Comparison of ENCODE assay signal across 8 mouse cellular contexts in genomic region chr17:67696694-67697386, GRCm38 (mm10). TPM values are rescaled to one million over a fixed set of nuclear protein-coding genes. Genes with fewer than 3 reads are reported as not detected.
DNase-seq lines count a peak whose midpoint lies in the region; ATAC-seq and TF ChIP-seq lines count a peak whose summit lies in the region.

Gene Lama1, plus strand, starts transcription at chr17:67697259.

- peak; percentile 89 for DNase-seq in ES-CJ7 (ENCODE audit: low read depth, low spot score)
- peak; percentile 94 to 95 for DNase-seq in adrenal gland, postnatal 36 days
- peak; percentile 81 for DNase-seq in forebrain, postnatal 0 days
- DNase-seq in heart, postnatal 25 days (ENCODE audit: low spot score) = peak; percentile 6
- DNase-seq in kidney, postnatal 4 days = peak; percentile 94 to 96
- DNase-seq in lung, postnatal 36 days = peak; percentile 73
- peak; percentile 76 for DNase-seq in retina, postnatal 7 days (ENCODE audit: low read depth, low spot score)
- DNase-seq in natural killer cell, adult 2 months (ENCODE audit: low spot score in 2 of 2) = no peak

- peak within 1 kb of the TSS; percentile 68 for H3K9ac ChIP-seq in forebrain, postnatal 0 days

- peak; percentile 84 for TF ChIP-seq CTCF in forebrain, postnatal 0 days (IDR thresholded peaks at IDR 0.05; ENCODE audit: low read depth)

- H3K4me3 ChIP-seq in forebrain, postnatal 0 days (ENCODE audit: low read depth, low read length) = peak within 1 kb of the TSS; percentile 76

- peak within 1 kb of the TSS; percentile 98 for H3K4me2 ChIP-seq in forebrain, postnatal 0 days (ENCODE audit: low read depth)

- 6% methylated on average over 31 of the region's 32 CpGs for WGBS in forebrain, postnatal 0 days

- intact Hi-C loops in heart, postnatal 25 days (cut with DNase I) = no loop called here

- H3K4me1 ChIP-seq in forebrain, postnatal 0 days (ENCODE audit: insufficient read depth) = peaks cover 11% of the 10 kb centered on the region

- ATAC-seq in forebrain, postnatal 0 days = peak; percentile 95

- peak within 1 kb of the TSS; percentile 15; the same call in 1 of the 2 replicates for H3K27ac ChIP-seq in forebrain, postnatal 0 days (ENCODE audit: low read depth, low read length)

- H3K9me3 ChIP-seq in forebrain, postnatal 0 days (ENCODE audit: low read length) = no peaks in the 10 kb centered on the region

- no peaks in the 10 kb centered on the region; the same call in 1 of the 2 replicates for H3K27me3 ChIP-seq in forebrain, postnatal 0 days (ENCODE audit: insufficient read depth, low read length)

- H3K36me3 ChIP-seq in forebrain, postnatal 0 days (ENCODE audit: insufficient read depth) = no peaks in the 10 kb centered on the region

RNA-seq across cellular contexts. Expression of gene Lama1, which starts in this region (rescaled TPM):
- total RNA-seq in adrenal gland, postnatal 36 days (2021) = 10 to 100 TPM; 10.1 to 15.7 TPM
- 9.6 and 21.2 TPM in 2 replicates for total RNA-seq in forebrain, postnatal 0 days (2014; rRNA removed)
- polyA plus RNA-seq in forebrain, postnatal 0 days (2015; fragmentation: Nextera tagmentation; extraction: Ambion mirVana) = 1.8 and 2.9 TPM in 2 replicates
- 1 to 10 TPM in 1 of 2 experiments, under 1 TPM in 1; 0.78 to 1.1 TPM for total RNA-seq in heart, postnatal 25 days (2021)

Comparison
In these comparisons a context has a peak if more than half of its experiments do, and no peak if none do; other contexts are left out.
1. DNase-seq: peak in ES-CJ7 (single experiment), adrenal gland, postnatal 36 days (2 of 2), forebrain, postnatal 0 days (single experiment), heart, postnatal 25 days (single experiment), kidney, postnatal 4 days (2 of 2), lung, postnatal 36 days (single experiment) and retina, postnatal 7 days (single experiment); none in natural killer cell, adult 2 months (0 of 2).